Mouse (Mus musculus) E14TG2a.4 (cell line): ENCODE data around the gene Bcas2.

ENCODE experiments used
- CTCF ChIP-seq: conservative IDR thresholded peaks from 2 replicates; pipeline ENCODE4 v1.5.1; 2014; ENCODE audit warnings: low read length
- NANOG ChIP-seq: IDR thresholded peaks from 2 replicates; pipeline ENCODE4 v1.6.1; 2014; ENCODE audit warnings: borderline replicate concordance, low read length, mixed read lengths

- TF ChIP-seq CTCF, result no peak
- no peak for TF ChIP-seq NANOG
These were observed 11.4 kb downstream of the Bcas2 start for GRCm38 (mm10) chr3:103182821-103183220.
